Mouse (Mus musculus) heart, adult 18-20 months (tissue): Measurements from ENCODE around the gene P4ha3. TPM values are rescaled to one million over a fixed set of nuclear protein-coding genes. Genes with fewer than 3 reads are reported as not detected.
"Not testable (repeated sequence)": the region's sequence is repeated elsewhere in the genome, so short reads cannot be mapped to it uniquely, and the experiment has no call there.

Experiments
- DNase-seq, 2 experiments: peaks; one replicate each; pipeline ENCODE4 v3.0.0; 2021 to 2022; ENCODE audit warnings: mixed read lengths in 1 of 2
- long read RNA-seq, 2 experiments: library from polyadenylated mRNA; stranded (forward); transcript quantifications; one replicate each; pipeline ENCODE4 v2.0.0; 2021
- total RNA-seq, 2 experiments: library from RNA; stranded (reverse); gene quantifications; 2 replicates each; pipeline ENCODE4 v1.2.3; 2021

Gene P4ha3
- total RNA-seq = under 1 TPM; 0.31 to 0.55 TPM
- long read RNA-seq, experiment 1 = 0 reads
- long read RNA-seq, experiment 2 = 0 reads

- DNase-seq = no peak
These were observed at the start of gene P4ha3 for GRCm38 (mm10) chr7:100285383-100285782. P4ha3 (plus strand) TSS chr7:100285520.

DNA sequence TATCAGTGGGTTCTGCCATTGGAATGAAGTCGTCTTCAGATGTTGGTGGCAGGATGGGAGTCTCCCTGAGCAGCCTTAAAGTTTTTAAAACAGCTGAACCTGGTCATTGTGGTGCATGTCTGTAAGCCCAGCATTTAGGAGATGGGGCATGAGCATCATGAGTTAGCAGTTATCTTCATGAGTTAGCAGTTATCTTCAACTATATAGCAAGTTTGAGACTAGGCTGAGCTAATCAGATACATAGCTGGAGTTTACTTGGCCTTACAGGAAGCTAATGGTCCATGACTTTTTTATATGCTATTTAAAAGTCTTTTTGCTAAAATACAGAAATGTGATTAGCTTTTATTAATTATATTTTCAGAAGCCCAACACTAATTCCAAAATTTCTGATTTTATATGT, 47.0 kb upstream of the P4ha3 start:
- no peak for DNase-seq

- DNase-seq = no peak
These were observed 44.7 kb upstream of the P4ha3 start for GRCm38 (mm10) chr7:100240601-100241000.

GRCm38 (mm10) chr7:100243007-100243406, 42.3 kb upstream of the P4ha3 start:
- DNase-seq = no peak

DNA sequence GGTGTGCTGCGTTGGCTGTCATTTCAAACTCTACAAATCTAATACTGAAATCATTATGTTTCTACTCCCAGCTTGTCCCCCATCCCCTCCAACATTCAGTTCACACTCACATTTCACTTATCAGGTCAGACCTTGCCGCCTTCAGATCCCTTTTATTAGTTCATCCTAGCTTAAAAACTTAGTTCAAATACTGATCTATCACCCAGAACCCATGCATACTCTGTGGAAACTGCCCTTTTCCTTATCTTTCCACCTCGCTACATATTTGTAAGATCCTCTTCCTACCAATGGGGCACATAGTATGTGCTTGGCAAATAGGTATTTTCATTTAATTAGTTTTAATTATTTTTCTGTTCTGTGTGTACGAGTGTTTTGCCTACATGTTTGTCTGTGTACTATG, 41.1 kb upstream of the P4ha3 start:
- no peak for DNase-seq

GRCm38 (mm10) chr7:100245176-100245575, 40.1 kb upstream of the P4ha3 start:
- no peak for DNase-seq

DNA sequence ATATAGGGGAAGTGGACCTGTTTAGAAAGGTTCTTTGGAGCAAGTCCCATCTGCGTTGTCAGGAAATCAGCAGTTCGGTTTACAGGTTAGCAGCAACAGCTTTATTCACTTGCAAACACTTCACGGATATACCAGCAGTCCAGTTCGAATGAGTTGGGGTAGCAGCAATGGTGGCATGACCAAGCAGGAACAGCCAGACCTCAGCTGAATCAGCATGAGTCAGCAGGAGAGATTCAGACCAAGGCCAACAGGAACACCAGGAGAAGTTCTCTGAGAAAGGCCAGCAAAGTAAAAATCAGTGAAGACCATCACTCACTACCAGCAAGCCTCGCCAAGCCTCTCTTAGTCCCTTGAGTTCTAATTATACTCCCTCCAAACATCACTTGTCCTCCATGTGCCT, 34.7 kb upstream of the P4ha3 start:
- no peak for DNase-seq

DNA sequence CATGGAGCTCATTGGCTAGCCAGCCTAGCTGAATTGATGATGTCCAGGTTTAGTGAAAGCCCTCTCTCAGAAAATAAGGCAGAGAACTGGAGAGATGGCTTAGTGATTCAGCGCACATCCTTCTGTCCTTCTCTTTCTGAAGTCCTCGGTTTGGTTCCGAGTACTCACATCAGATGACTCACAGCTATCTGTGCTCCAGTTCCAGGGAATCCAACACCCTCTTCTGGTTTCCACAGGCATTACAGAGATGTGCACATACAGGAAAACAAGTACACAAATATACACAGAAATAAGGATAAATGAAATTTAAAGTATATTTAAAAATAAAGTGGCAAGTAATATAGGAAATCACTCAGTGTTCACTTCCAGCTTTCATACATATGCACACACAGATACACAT, 23.0 kb upstream of the P4ha3 start:
- no peak for DNase-seq

DNA sequence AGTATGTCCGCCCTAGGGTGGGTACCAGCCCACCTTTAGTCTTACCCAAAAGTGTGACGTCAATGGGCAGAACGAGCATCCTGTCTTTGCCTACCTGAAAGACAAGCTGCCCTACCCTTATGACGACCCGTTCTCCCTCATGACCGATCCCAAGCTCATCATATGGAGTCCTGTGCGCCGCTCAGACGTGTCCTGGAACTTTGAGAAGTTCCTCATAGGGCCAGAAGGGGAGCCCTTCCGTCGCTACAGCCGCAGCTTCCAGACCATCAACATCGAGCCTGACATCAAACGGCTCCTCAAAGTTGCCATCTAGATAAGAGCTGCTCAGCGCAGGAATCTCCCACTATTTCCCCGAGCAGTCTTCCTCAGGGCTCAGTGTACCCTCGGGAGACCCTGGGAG, 20.4 kb upstream of the P4ha3 start:
- not testable (repeated sequence) for DNase-seq

- no peak for DNase-seq
These were observed 13.0 kb upstream of the P4ha3 start for GRCm38 (mm10) chr7:100272369-100272768.

DNA sequence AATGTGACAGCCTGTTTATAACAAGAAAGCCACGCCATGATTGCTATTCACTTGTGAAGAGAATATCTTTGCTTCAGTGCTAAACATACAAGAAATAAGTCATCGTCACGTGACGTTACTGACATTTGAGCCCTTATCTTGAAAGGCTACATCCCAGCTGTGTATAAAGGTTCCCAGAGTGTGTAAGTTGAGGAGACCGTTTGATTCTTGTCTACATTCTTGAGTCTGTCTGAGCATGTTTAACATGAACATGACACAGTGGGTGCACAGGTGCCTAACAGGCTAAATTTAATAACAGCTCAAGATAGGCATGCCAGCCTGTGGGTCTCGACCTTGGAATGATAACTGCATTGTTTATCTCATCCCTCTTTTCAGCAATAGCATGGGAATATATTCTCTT, 10.8 kb upstream of the P4ha3 start:
- DNase-seq = no peak

DNA sequence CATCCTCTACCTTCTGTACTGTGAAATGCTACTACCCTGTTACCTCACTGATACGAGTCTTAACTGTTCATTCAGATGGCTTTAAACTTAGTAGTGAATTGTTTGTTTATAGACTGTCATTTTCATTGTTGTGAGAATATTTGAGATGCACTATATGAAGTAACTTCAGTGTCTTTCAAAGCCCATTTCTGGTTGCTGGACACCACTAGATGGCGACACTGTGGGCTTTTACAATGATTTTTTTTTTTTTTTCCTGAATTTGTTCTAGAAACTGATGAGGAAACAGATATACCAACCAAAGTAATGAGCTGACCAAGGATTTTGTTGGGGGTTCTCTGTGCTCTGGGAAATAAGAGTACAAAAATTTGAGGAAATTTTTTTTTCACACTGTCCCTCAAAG, 8.9 kb upstream of the P4ha3 start:
- no peak for DNase-seq

GRCm38 (mm10) chr7:100279803-100280202, 5.5 kb upstream of the P4ha3 start:
- peak; percentile 19 to 63 for DNase-seq

DNA sequence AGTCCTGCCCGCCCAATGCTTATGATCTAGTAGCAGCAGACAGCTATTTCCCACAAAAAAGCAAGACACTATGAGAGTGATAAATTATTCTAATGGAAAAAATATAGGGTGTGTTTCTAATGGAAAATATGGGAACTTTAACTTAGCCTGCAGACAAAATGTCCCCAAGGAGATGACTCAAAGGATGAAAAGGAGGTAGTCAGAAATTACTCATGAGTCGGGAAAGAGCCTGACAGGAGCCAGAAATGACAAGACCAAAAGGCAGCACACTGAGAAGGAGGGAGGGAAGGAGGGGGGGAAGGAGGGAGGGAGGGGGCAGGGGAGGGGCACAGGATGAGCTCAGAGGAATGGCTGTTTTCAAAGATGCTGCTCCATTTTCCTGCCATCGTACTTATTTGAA, 3.7 kb upstream of the P4ha3 start:
- no peak for DNase-seq

DNA sequence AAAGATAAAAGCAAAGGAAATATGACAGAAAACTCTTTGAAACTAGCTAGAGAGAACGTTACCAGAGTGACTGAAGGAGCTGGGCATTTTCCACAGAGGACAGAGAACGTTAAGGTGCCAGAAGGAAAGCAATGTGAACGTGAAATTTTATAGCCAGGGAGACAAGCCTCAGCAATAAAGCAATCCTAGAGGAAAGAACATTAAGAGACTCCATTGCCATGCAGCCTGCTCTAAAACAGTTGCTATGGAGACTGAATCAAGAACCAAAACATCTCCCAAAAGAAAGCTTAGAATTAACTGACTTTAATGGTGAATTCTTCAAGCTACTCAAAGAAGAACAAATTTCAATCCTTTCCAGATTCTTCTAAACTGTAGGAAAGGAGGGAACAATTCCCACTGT, 2.0 kb upstream of the P4ha3 start:
- no peak for DNase-seq

DNA sequence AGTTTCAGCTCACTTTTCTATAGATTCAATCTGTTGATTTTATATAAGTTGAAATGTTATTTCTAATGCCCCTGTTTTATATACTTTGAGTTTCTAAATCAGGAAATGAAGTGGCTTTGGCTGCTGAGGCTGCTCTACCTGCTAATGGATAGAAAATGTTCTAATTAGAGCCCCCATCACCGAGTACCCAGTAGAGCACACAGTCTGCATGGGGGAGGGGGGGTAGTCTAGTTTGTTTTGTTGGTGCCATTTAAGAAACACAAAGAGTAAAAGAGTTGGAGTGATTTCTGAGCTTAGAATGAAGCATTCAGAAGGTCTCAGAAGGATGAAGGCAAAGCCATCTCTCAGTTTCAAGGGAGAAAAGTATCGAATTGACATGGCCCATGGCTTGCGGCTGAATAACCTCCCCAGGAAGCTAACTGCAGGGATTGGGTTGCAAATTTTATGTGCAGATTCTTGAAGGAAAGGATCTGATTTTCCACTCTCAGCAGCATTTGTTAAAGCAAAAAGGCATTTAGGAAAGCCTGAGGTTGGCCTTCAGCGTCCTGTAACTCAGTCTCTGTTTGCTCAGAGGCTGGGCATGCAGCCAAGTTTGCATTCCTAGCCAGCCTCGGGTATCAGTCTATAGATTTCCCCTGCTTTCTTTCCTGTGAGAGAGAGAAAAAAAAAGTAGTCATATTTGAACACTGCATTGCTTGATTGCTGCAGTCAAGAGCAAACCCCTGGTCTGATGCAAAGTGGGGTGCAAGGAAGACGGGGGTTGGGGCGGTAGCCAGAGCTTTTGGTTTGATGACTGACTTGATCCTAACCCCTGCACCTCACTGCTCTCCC, 2.6 kb downstream of the P4ha3 start:
- DNase-seq = peak; percentile 25 to 56

DNA sequence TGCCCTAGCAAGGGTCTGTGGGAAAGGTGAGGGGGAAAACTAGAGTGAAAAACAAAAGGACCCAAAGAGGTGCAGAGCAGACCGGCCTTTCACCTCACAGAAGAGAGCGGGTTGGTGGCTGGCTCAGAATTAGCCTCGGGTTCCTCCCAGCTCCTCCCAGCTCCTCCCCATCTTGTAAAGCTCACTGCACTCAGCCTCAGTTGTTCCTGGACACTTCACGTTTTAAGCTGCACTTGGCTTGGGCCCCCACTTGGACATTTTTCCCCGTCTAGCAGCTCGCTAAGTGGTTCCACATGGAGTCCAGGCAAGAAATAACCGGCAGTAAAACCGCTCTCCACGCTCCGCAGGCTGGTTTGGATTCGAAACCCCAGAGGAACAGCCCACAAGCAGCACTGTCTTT, 3.3 kb downstream of the P4ha3 start:
- peak; percentile 18 to 22 for DNase-seq

DNA sequence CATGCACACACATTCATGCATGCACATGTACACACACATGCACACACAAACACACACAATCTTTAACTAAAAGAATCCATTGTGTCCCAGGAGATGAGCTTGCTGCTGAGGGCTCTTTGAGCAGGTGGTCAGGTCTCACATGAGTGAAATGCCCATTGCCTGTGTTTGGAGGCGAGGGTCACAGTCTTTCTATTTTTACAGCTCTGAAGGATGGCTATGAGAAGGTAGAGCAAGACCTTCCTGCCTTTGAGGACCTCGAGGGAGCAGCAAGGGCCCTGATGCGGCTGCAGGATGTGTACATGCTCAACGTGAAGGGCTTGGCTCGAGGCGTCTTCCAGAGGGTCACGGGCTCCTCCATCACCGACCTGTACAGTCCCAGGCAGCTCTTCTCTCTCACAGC, 8.2 kb downstream of the P4ha3 start:
- DNase-seq = no peak

DNA sequence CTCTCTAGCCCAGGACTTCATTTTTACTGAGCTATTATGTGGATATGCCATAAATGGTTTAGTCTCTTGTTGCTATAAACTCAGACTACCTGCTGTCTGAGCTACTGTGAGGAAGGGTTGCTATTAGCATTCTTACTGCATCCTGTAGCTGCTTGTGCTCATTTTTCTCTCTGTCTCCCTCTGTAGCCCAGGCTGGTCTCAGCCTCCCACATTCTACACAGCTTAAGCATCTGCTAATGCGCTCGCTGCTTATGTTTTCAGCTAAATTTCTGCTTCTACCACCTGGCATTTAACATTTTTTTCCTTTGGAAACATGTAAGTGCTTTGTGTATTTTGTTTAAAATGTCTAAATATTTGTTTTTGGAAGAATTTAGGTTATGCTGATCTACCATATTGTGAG, 10.4 kb downstream of the P4ha3 start:
- DNase-seq = no peak

- DNase-seq = no peak
These were observed 11.4 kb downstream of the P4ha3 start for GRCm38 (mm10) chr7:100296699-100297098.

DNA sequence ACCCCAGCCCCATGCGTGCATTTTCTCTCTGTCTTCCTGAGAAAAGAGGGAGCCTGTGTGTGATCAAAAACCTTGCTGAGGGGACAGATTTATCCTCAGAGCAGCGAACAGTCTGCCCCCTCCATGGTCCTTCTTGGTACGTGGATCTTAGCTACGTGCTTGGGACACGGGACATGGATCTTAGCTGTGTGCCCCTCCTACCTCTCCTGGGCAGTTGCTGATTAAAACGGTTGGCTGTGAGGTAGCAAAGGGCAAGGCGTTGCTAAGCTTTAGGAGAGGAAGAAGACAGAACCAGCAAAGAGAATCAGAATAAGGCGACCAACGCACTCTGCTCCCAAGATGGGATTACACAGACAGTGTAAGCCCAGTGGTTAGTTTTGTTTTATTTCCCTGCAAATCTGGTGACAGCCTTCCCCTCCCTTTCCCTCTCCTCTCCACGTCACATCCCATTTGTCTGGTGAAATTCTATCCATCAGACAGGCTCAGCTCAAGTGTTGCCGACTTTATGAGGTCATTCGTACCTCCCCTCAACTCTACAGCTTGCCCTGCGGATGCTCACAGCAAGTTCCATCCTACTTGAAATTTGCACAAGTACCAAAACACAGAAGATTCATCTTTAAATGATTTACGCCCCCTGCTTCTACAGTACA, 13.7 kb downstream of the P4ha3 start:
- DNase-seq = no peak

GRCm38 (mm10) chr7:100301390-100301789, 16.1 kb downstream of the P4ha3 start:
- no peak for DNase-seq

- peak; percentile 43 to 61 for DNase-seq
These were observed 17.0 kb downstream of the P4ha3 start for GRCm38 (mm10) chr7:100302316-100302715.

- DNase-seq = no peak
These were observed 20.6 kb downstream of the P4ha3 start for GRCm38 (mm10) chr7:100305894-100306293.
